Mouse (Mus musculus): Measurements from ENCODE around the gene Ubtd2.

- TF ChIP-seq GATA1 (IDR thresholded peaks at IDR 0.05; ENCODE audit: low read length) (no peak), TAL1 (IDR thresholded peaks at IDR 0.05; ENCODE audit: low read length) (no peak)
Observed at GRCm38 (mm10) chr11:32562706-32563105, 107.5 kb downstream of the Ubtd2 start.
